Mouse (Mus musculus): ENCODE results near the gene Gabarap.
"Not testable (repeated sequence)": the region's sequence is repeated elsewhere in the genome, so short reads cannot be mapped to it uniquely, and the experiment has no call there.

The Gabarap gene

DNA sequence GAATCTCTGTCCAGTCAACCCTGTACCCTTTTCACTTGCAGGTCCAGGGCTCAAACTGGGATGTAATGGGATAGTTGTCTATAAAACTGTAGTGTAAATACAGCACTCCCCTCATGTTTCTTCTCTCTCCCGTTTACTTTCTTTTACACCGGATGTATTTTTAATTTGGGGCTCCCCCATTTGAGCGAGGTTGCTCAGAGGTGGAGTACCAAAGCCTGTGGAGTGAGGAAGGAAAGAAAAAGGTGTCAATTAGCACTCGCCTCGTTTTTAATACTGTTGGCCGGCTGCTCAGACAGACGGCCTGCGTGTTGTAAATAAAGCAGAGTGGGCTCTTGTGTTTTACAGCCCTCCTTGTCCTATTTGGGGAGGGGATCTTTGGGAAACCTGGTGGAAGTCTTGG lies 8.7 kb downstream of the Gabarap start:
- no peak for DNase-seq (ENCODE audit: low spot score)

- DNase-seq (ENCODE audit: low spot score): peak; percentile 74
Observed at GRCm38 (mm10) chr11:70000396-70000898, 9.5 kb downstream of the Gabarap start, which contains the start of gene Dvl2. Gene Dvl2 (plus strand): TSS chr11:70000595.

DNA sequence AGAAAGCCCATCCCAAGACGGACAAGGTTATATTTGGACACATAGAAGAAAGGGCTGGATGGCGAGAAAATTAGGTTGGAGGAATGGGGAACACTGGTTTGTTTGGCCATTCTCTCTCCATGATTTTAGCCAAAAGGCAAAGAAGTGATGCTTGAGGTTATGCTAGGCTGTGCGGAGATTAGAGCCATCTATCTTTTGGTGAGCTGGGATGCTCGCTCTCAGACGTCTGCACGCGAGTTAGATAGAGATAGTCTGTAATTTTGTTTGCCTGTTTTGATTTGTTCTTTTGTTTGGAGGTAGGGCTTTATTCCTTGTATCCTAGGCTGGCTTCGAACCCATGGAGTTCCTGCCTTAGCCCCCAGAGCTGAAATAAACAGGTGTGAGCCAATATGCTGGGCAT lies 10.2 kb downstream of the Gabarap start:
- no peak for DNase-seq (ENCODE audit: low spot score)

GRCm38 (mm10) chr11:70001865-70002264 lies 10.9 kb downstream of the Gabarap start:
- DNase-seq (ENCODE audit: low spot score): no peak

GRCm38 (mm10) chr11:70002471-70002870 lies 11.5 kb downstream of the Gabarap start:
- no peak for DNase-seq (ENCODE audit: low spot score)

DNA sequence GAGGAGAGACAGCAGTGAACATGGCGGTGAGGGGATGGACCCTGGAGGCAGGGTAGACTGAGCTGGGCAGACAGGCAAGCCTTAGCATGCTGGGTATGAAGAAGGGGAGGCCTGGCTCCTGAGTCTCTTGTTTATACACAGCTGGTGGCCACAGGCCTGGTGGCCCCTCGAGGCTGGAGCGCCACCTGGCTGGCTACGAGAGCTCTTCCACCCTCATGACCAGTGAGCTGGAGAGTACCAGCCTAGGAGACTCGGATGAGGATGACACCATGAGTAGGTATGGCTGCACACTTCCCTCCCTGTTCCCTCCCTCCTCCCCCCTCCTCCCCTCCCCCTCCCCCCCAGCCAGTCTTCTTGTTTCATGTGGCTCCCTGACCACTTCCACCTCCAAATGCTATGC lies 14.6 kb downstream of the Gabarap start:
- DNase-seq (ENCODE audit: low spot score): no peak

- no peak for DNase-seq (ENCODE audit: low spot score)
Observed at GRCm38 (mm10) chr11:70010033-70010432, 19.1 kb downstream of the Gabarap start.

GRCm38 (mm10) chr11:70010548-70010947 lies 19.6 kb downstream of the Gabarap start:
- no peak for DNase-seq (ENCODE audit: low spot score)

GRCm38 (mm10) chr11:70010961-70011360 lies 20.0 kb downstream of the Gabarap start:
- DNase-seq (ENCODE audit: low spot score): no peak

- DNase-seq (ENCODE audit: low spot score): no peak
Observed at GRCm38 (mm10) chr11:70012931-70013330, 22.0 kb downstream of the Gabarap start.

DNA sequence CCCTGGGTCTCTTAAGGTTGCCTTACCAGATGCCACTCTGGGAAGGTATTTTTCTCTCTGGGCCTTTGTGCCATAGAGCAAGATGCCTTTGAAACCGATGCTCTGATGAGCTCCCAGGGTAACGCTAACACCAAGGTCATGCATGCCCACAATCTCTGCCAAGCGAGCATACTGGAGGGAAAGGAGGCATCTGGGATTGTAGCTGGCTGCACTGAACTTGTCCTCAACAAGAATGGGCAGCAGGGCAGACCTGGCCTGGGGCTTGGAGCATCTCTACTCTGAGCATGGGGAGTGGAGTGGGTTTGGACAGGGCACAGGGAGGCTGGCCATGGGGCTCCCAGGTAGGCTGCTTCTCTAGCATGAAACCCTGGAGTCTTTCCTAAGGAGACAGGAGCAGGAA lies 22.5 kb downstream of the Gabarap start:
- no peak for DNase-seq (ENCODE audit: low spot score)

- no peak for DNase-seq (ENCODE audit: low spot score)
Observed at GRCm38 (mm10) chr11:70014051-70014450, 23.1 kb downstream of the Gabarap start.

DNA sequence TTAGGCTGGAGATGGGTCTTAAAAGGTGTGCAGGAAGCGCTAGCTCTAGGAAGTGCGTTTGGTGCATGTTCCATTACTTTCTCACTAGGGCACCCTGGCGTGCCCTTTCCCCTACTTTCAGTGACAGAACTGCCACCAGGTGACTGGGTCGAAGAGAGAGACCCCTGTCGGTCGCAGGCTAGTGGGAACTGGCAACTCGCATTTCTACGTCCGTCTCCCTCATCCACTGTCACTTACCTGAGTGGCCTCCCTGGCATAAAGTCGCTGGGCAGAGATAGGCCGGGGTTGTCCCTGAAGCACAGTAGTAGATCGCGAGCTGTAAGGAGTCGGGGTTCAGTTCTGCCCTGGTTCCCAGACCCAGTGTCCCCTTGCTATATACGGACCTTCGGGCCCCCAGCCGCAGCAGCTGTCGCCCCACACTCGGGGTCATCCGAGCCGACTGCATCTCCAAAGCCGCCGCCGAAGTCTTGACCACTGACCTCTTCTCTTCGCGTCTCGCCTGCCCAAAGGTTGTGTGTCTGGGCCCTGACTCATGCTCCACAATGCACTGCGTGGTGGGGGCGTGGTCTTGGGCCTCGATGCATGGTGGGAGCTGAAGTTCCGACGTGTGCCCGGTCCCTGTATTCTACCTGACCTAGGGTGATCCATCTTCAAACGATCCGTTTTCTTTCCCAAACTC lies 24.1 kb downstream of the Gabarap start, which contains the start of gene Acadvl:
Gene Acadvl (minus strand): TSS at position 532 of the 679 bp plus-strand sequence.
- peak; percentile 72 for DNase-seq (ENCODE audit: low spot score)

GRCm38 (mm10) chr11:70015677-70016076 lies 24.7 kb downstream of the Gabarap start:
- DNase-seq (ENCODE audit: low spot score): no peak

GRCm38 (mm10) chr11:70016177-70016576 lies 25.2 kb downstream of the Gabarap start:
- DNase-seq (ENCODE audit: low spot score): not testable (repeated sequence)

DNA sequence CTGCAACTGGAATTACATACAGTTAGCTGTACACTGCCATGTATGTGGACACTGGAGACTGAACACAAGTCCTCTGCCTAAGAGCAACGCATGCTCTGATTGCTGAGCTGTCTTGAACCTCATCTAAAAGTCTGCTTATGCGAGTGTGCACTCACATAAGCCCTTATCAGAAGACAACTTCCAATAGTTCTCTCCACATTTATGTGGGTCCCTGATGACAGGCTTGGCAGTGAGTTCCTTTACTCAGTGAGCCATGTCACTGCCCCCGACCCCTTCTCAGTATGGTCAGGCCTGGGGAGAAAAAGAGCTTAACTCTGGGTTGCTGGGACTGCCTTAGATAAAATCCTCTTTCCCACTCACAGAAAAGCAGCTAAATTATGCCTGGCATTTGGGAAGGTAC lies 25.7 kb downstream of the Gabarap start, which contains the start of gene Dlg4:
Gene Dlg4 (plus strand): TSS at position 274 of the 400 bp plus-strand sequence.
- no peak for DNase-seq (ENCODE audit: low spot score)

GRCm38 (mm10) chr11:70017199-70017767 lies 26.3 kb downstream of the Gabarap start:
- no peak for DNase-seq (ENCODE audit: low spot score)

DNA sequence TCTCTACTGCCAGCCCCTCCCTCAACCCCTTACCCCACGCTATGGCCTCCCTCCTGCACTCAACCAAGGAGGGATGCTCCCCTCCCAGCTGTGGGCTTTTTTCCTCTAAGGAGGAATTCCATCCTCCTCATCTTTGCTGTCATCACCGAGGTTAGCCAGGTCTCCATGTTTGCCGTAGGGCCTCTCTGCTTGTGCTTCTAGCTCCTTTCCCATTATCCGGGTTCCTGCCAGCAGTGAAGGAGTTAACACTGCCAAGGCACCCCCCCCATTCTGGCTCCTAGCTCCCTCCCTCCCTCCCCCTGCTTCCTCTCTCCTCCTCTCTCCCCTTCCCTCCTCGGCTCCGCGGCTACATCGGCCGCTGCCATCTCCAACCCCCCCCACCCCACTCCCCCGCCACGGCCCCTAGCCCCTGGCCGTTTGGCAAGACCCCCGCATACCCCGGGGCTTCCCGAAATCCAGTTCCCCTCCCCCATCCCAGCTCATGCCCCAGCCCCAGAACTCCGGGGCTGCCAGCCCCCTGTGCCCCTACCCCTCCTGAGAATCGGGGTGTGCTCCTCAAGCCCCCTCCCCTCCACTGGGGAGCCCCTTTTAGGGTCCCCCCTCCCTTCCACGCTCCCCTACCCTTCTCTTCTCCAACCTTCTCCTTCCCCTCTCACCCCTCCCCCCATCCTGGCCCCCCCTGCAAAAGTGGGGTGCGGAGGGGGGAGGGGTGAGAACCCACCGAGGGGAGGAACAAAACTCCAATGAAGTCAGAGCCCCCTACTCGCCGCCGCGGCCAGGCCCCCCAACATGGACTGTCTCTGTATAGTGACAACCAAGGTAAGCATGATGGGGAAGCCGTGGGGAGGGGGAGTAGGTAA lies 27.4 kb downstream of the Gabarap start:
- DNase-seq (ENCODE audit: low spot score): no peak

GRCm38 (mm10) chr11:70019495-70020021 lies 28.6 kb downstream of the Gabarap start:
- no peak for DNase-seq (ENCODE audit: low spot score)

GRCm38 (mm10) chr11:70020022-70020631 lies 29.2 kb downstream of the Gabarap start:
- DNase-seq (ENCODE audit: low spot score): no peak

GRCm38 (mm10) chr11:70020731-70021263 lies 29.9 kb downstream of the Gabarap start:
- DNase-seq (ENCODE audit: low spot score): peak; percentile 58

All from ovary, postnatal 14 days (tissue).